Mouse (Mus musculus): ENCODE results near the gene Iqsec1. TPM values are rescaled to one million over a fixed set of nuclear protein-coding genes. Genes with fewer than 3 reads are reported as not detected.

Gene Iqsec1
- polyA plus RNA-seq, 1 experiment, result 41.7 TPM

- no peaks in the 10 kb centered on the region for H3K36me3 ChIP-seq (ENCODE audit: control insufficient read depth, insufficient read depth, low read length, poor library complexity, severe bottlenecking)
- H3K9ac ChIP-seq (ENCODE audit: low read depth, poor library complexity, severe bottlenecking), result no peak overlapping the region
- H3K9me3 ChIP-seq (replicated peaks; ENCODE audit: control insufficient read depth, insufficient read depth, low read length, poor library complexity, severe bottlenecking), result no peaks in the 10 kb centered on the region
- H3K4me3 ChIP-seq (ENCODE audit: low read depth, low read length), result no peak overlapping the region
- TF ChIP-seq POLR2A (IDR thresholded peaks at IDR 0.05; ENCODE audit: insufficient read depth, low read length), result no peak
- H3K27me3 ChIP-seq (ENCODE audit: control insufficient read depth, insufficient read depth, low read length, poor library complexity, severe bottlenecking), result no peaks in the 10 kb centered on the region
- no peaks in the 10 kb centered on the region for H3K4me1 ChIP-seq (ENCODE audit: control insufficient read depth, insufficient read depth, low read length)
- no peak overlapping the region for H3K27ac ChIP-seq (ENCODE audit: insufficient read depth, low read length)
These were observed 214.7 kb downstream of the Iqsec1 start for GRCm38 (mm10) chr6:90773811-90774233.

GRCm38 (mm10) chr6:90772120-90772519 is 216.4 kb downstream of the Iqsec1 start:
- H3K9ac ChIP-seq (ENCODE audit: low read depth, poor library complexity, severe bottlenecking), result no peak overlapping the region
- H3K4me3 ChIP-seq (ENCODE audit: low read depth, low read length), result no peak overlapping the region
- H3K27ac ChIP-seq (ENCODE audit: insufficient read depth, low read length), result no peak overlapping the region
- H3K9me3 ChIP-seq (replicated peaks; ENCODE audit: control insufficient read depth, insufficient read depth, low read length, poor library complexity, severe bottlenecking), result no peaks in the 10 kb centered on the region
- no peaks in the 10 kb centered on the region for H3K27me3 ChIP-seq (ENCODE audit: control insufficient read depth, insufficient read depth, low read length, poor library complexity, severe bottlenecking)
- TF ChIP-seq POLR2A (IDR thresholded peaks at IDR 0.05; ENCODE audit: insufficient read depth, low read length), result no peak
- no peak for TF ChIP-seq CTCF (IDR thresholded peaks at IDR 0.05; ENCODE audit: low read depth, low read length)
- TF ChIP-seq EP300 (IDR thresholded peaks at IDR 0.05; ENCODE audit: insufficient read depth, low read depth, low read length), result no peak
- no peaks in the 10 kb centered on the region for H3K4me1 ChIP-seq (ENCODE audit: control insufficient read depth, insufficient read depth, low read length)
- no peaks in the 10 kb centered on the region for H3K36me3 ChIP-seq (ENCODE audit: control insufficient read depth, insufficient read depth, low read length, poor library complexity, severe bottlenecking)

GRCm38 (mm10) chr6:90768526-90768925 is 220.0 kb downstream of the Iqsec1 start:
- Histone ChIP-seq H3K27ac (ENCODE audit: insufficient read depth, low read length) (no peak overlapping the region), H3K36me3 (ENCODE audit: control insufficient read depth, insufficient read depth, low read length, poor library complexity, severe bottlenecking) (no peaks in the 10 kb centered on the region), H3K9me3 (replicated peaks; ENCODE audit: control insufficient read depth, insufficient read depth, low read length, poor library complexity, severe bottlenecking) (no peaks in the 10 kb centered on the region), H3K4me1 (ENCODE audit: control insufficient read depth, insufficient read depth, low read length) (no peaks in the 10 kb centered on the region), H3K27me3 (ENCODE audit: control insufficient read depth, insufficient read depth, low read length, poor library complexity, severe bottlenecking) (no peaks in the 10 kb centered on the region), H3K4me3 (ENCODE audit: low read depth, low read length) (no peak overlapping the region), H3K9ac (ENCODE audit: low read depth, poor library complexity, severe bottlenecking) (no peak overlapping the region)
- TF ChIP-seq POLR2A (IDR thresholded peaks at IDR 0.05; ENCODE audit: insufficient read depth, low read length), result no peak

GRCm38 (mm10) chr6:90767874-90768273 is 220.6 kb downstream of the Iqsec1 start:
- H3K27ac ChIP-seq (ENCODE audit: insufficient read depth, low read length), result no peak overlapping the region
- H3K36me3 ChIP-seq (ENCODE audit: control insufficient read depth, insufficient read depth, low read length, poor library complexity, severe bottlenecking), result no peaks in the 10 kb centered on the region
- no peaks in the 10 kb centered on the region for H3K9me3 ChIP-seq (replicated peaks; ENCODE audit: control insufficient read depth, insufficient read depth, low read length, poor library complexity, severe bottlenecking)
- H3K4me1 ChIP-seq (ENCODE audit: control insufficient read depth, insufficient read depth, low read length), result no peaks in the 10 kb centered on the region
- no peak overlapping the region for H3K9ac ChIP-seq (ENCODE audit: low read depth, poor library complexity, severe bottlenecking)
- H3K27me3 ChIP-seq (ENCODE audit: control insufficient read depth, insufficient read depth, low read length, poor library complexity, severe bottlenecking), result no peaks in the 10 kb centered on the region
- TF ChIP-seq POLR2A (IDR thresholded peaks at IDR 0.05; ENCODE audit: insufficient read depth, low read length), result no peak
- no peak overlapping the region for H3K4me3 ChIP-seq (ENCODE audit: low read depth, low read length)

- Histone ChIP-seq H3K4me1 (ENCODE audit: control insufficient read depth, insufficient read depth, low read length) (peaks cover 2% of the 10 kb centered on the region), H3K9ac (ENCODE audit: low read depth, poor library complexity, severe bottlenecking) (no peak overlapping the region), H3K4me3 (ENCODE audit: low read depth, low read length) (no peak overlapping the region), H3K9me3 (replicated peaks; ENCODE audit: control insufficient read depth, insufficient read depth, low read length, poor library complexity, severe bottlenecking) (no peaks in the 10 kb centered on the region), H3K27ac (ENCODE audit: insufficient read depth, low read length) (no peak overlapping the region), H3K36me3 (ENCODE audit: control insufficient read depth, insufficient read depth, low read length, poor library complexity, severe bottlenecking) (no peaks in the 10 kb centered on the region), H3K27me3 (ENCODE audit: control insufficient read depth, insufficient read depth, low read length, poor library complexity, severe bottlenecking) (no peaks in the 10 kb centered on the region)
- TF ChIP-seq POLR2A (IDR thresholded peaks at IDR 0.05; ENCODE audit: insufficient read depth, low read length) (no peak), EP300 (IDR thresholded peaks at IDR 0.05; ENCODE audit: insufficient read depth, low read depth, low read length) (no peak), CTCF (IDR thresholded peaks at IDR 0.05; ENCODE audit: low read depth, low read length) (no peak)
These were observed 223.7 kb downstream of the Iqsec1 start for GRCm38 (mm10) chr6:90764753-90765152.

- Histone ChIP-seq H3K27me3 (ENCODE audit: control insufficient read depth, insufficient read depth, low read length, poor library complexity, severe bottlenecking) (no peaks in the 10 kb centered on the region), H3K4me3 (ENCODE audit: low read depth, low read length) (peak overlapping the region; percentile 15), H3K9me3 (replicated peaks; ENCODE audit: control insufficient read depth, insufficient read depth, low read length, poor library complexity, severe bottlenecking) (no peaks in the 10 kb centered on the region), H3K9ac (ENCODE audit: low read depth, poor library complexity, severe bottlenecking) (peak overlapping the region; percentile 17), H3K36me3 (ENCODE audit: control insufficient read depth, insufficient read depth, low read length, poor library complexity, severe bottlenecking) (no peaks in the 10 kb centered on the region), H3K27ac (ENCODE audit: insufficient read depth, low read length) (no peak overlapping the region), H3K4me1 (ENCODE audit: control insufficient read depth, insufficient read depth, low read length) (peaks cover 2% of the 10 kb centered on the region)
- TF ChIP-seq CTCF (IDR thresholded peaks at IDR 0.05; ENCODE audit: low read depth, low read length), result no peak
- TF ChIP-seq POLR2A (IDR thresholded peaks at IDR 0.05; ENCODE audit: insufficient read depth, low read length), result no peak
- TF ChIP-seq EP300 (IDR thresholded peaks at IDR 0.05; ENCODE audit: insufficient read depth, low read depth, low read length), result no peak
These were observed 224.4 kb downstream of the Iqsec1 start for GRCm38 (mm10) chr6:90763959-90764591.
